Mouse (Mus musculus): ENCODE measurements at regions not wholly inside any gene's neighbourhood (a gene's known extent, or its start where the extent isn't known, plus 50 kb on each side); places are given as distances from the start of the nearest gene placed in this dataset.

GRCm38 (mm10) chr6:116767738-116768522, 51.2 kb upstream of the Tmem72 start:
- DNase-seq (ENCODE audit: low read depth): peak; percentile 30

DNA sequence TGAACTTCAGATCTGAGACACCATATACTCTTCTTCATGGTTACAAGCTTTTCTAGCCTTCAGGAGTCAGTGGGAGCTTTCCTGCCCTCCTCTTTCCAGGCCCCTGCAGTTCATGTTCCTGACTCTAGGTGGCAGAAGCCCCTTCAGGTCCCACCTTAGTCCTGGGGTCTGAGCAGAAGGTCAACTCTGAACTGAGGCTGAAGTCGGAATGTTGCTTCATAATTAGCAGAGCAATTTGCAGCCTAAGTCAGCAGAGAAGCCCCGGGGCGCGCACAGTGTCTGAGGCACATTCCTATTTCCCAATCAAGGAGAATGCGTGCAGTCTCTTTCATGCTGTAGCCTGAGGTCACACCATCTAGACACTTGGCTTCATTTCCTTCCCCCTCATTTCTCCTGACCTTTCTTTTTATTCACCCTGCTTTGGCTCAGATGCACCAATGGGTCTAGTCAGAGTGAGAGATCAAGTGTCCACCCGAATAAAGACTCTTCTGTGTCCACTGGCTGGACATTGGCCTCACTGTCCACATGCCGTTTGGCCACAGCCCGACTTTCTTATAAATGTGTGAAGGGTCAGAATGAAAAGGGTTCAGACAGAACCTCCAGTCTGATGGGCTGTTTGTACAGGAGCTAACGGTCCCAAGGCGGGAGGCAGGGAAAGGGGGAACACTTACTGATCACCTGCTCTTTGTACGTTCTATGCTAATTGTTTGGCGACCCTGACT, 58.4 kb upstream of the Tmem72 start:
- no peak for DNase-seq (ENCODE audit: low read depth)

DNA sequence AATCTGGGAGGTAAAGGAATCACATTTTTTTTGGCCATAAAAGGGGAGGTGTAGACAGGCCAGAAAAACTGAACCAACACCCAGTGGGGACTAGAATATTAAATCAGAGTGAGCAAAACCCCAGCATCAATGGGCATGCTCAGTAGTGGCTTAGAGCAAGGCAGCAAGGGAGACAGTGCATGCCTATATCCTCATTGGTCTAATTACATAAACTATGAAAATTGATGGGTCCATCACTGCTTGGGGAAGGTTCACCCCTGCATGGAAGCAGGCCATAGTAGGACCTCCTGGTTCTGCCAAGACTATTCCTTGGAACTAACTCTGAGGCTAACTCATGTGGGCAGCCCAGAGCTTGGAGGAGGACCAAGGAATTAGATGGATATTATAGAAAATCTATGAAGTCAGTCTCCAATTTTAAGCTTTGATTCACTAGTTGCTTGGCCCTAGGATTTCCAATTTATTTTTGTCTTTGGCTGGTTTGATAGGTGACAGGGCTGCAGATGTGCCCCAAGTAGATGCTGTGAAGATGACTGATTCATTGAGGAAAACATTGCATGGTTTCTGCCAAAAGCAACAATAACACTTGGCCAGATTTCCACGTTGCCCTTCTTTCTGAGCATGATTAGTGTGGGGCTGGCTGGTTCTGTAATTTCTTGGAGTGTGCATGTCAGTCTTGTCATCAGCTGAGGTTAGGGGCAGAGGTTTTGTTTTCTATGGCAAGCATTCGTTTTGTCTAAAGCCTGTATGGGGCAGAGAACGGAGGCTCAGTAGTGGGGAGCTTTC, 70.0 kb upstream of the Tmem72 start:
- DNase-seq (ENCODE audit: low read depth): no peak

GRCm38 (mm10) chr6:116793321-116793960, 76.7 kb upstream of the Tmem72 start:
- DNase-seq (ENCODE audit: low read depth): no peak

DNA sequence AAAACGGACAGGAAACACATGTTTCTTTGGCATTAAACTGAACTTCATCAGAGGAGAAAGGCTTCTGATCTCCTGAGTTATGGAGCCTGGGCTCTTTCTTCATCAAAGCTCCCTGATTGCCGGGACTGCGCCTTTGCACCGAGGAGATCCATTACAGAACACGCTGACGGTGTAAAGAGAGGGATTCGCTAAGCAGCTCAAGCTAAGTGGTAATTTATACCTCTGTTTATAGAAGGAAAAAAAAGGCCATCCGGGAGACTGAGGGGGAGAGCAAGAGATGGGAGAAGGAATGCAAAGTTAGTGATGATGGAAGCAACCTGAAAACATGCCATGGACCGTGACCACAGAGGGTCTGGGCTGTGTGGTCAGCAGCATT, 77.2 kb upstream of the Tmem72 start:
- no peak for DNase-seq (ENCODE audit: low read depth)

GRCm38 (mm10) chr6:116821215-116821912, 104.7 kb upstream of the Tmem72 start:
- no peak for DNase-seq (ENCODE audit: low read depth)

- DNase-seq (ENCODE audit: low read depth): no peak
Observed at GRCm38 (mm10) chr6:116822605-116823004, 105.9 kb upstream of the Tmem72 start.

- DNase-seq (ENCODE audit: low read depth): no peak
Observed at GRCm38 (mm10) chr6:116825628-116826027, 108.9 kb upstream of the Tmem72 start.

DNA sequence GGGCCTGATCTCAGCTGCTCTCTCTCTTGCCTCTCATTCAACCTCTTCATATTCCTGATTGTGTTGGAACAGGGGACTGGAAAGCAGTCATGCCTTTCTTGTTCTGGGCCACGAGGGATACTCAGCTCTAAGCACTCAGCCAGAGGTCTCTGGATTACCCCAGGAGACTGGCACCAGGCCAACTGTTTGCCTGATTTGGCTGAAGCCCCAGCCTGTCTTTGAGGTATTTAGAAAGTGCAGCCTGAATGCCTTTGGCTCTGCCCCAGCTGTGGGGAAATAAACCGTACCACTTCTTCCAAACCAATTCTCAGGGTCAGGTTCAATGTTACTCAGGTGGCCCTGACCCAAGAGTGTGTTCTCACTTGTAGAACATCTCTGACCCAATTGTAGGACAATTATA, 112.6 kb upstream of the Tmem72 start:
- DNase-seq (ENCODE audit: low read depth): no peak

GRCm38 (mm10) chr6:116845990-116846862, 129.5 kb upstream of the Tmem72 start:
- no peak for DNase-seq (ENCODE audit: low read depth)

DNA sequence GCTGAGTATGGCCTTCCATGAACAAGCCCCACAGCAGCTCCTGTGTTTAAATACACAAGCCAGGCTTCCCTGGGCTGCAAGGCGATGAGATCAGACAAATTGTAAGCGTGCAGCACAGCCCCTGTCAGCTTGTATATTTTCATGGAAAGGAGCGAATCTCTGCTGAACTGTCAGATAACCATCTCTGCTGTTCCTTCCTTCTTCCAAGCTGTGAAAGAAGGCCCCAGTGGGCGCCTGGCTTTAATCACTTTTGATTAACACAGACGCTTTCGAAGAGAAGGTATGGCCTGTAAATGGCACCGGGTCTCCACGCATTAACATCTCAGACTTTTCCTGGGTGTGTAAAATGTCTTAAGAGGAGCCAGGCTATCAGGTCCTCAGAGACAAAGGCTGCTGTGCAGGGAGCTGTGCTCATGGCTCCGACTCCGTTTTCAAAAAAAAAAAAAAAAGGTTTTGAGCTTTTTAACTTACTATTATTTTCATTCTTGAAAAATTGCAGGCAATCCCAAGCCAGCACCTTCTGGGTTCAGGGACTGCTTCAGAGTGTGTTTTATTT, 131.9 kb upstream of the Tmem72 start:
- DNase-seq (ENCODE audit: low read depth): no peak

DNA sequence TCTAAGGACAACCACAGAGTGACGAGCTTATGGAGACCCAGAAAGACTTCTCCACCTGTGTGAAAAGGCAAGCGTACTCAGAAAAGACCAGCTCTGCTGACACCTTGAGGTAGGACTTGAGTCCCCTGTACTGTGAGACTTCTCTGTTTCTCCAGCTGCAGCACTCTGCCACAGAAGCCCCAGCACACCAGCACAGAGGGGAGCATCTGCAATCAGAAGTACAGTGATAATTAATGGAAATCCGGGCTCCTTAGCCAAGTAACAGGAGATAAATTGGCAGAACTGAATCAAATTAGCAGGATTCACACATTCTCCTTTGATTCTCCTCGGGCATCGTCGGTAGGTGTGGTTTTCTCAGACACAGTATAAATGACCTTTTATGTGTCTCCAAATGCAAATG, 137.3 kb upstream of the Tmem72 start:
- no peak for DNase-seq (ENCODE audit: low read depth)

DNA sequence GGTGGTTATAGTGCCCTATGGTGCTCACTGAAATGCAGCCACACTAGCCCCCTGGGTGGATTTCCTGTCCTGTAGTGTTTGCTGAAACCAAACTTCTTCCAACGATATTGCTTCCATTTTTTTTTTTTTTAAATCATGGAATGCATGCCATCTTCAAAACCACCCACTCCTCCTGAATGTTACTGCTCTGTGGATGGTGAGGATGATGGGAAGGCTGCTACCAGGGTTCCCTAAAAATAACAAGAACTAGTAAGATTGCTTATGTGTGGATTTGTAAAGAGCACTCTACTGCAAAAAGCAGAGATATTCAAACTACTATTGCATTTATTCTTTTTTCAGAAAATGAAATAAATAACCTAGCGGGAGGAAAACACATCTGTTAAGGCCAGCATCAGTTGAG, 139.4 kb upstream of the Tmem72 start:
- no peak for DNase-seq (ENCODE audit: low read depth)

DNA sequence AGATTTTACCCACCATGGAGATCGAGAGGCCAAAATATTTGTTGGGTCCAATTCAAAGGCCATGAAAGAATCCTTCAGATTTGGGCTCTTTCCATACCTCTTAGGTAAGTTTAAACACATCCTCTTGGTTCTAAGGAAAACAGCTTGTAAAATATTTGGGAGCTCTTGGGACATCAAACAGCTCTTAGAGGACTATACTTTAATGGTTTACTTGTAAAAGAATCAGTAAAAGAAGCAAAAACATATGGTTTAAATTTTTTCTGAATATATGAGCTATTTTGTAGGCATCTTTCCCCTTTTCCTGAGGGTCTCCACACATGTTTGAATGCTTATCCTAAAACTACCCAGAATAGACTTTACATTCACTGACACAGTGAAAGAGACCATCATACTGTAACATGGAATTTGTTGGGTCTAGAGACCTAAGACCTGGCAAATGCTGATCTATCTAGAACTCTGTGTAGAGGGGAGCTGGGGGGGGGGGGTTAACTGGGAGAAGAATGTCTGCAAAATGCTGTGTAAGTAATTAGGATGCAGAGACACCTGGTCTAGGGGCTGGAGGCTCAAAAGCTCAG, 140.3 kb upstream of the Tmem72 start:
- DNase-seq (ENCODE audit: low read depth): no peak

GRCm38 (mm10) chr6:116863130-116863529, 146.4 kb upstream of the Tmem72 start:
- DNase-seq (ENCODE audit: low read depth): no peak

GRCm38 (mm10) chr6:116863626-116864025, 146.9 kb upstream of the Tmem72 start:
- no peak for DNase-seq (ENCODE audit: low read depth)

DNA sequence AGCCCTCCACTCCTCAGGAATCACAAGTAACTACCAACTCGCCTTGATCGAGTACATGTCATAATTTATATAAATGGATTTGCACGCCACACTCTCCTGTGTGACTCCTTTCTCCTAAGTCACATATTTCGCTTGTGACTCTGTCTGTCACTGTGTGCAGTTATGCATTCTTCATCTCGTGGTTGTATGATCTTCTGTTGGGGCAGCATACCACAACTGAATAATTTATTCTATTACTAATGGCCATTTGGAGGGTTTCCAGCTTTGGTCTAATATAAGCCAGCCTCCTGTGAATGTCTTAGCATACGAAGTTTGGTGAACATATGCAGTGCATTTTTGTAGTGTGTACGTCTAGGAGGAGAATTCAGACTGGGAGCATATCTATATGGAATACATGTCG, 176.6 kb upstream of the Tmem72 start:
- no peak for DNase-seq (ENCODE audit: low read depth)

GRCm38 (mm10) chr6:116894252-116894651, 177.5 kb upstream of the Tmem72 start:
- no peak for DNase-seq (ENCODE audit: low read depth)

GRCm38 (mm10) chr6:116895114-116895513, 178.4 kb upstream of the Tmem72 start:
- DNase-seq (ENCODE audit: low read depth): no peak

DNA sequence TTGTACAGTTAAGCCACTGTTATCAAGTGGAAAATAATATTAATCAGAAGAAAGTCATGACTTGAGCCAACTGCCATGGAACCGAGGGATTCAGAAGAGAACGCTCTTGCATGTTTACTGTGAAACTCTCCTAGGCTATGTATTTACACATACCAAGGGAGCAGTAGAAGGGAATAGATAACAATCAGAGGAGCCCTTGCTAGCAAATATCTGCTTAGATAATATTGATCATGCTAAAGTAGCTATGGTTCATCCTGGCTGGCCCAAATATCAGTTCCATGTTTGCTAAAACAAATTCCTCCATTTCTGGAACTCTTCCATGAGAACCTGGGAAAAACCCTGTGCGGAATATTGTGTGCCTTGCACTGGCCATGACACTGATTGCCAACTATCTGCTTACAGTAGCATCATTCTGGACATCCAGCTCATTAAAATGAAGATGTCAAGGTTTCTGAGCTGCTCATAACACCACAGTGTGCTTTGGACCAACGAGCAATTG, 179.5 kb upstream of the Tmem72 start:
- no peak for DNase-seq (ENCODE audit: low read depth)

All from c-Kit-positive CD71-negative TER-119-negative erythroid progenitor cells, embryonic 14.5 days (primary cell).